Mouse (Mus musculus): ENCODE results near the gene Cd300c2. TPM values are rescaled to one million over a fixed set of nuclear protein-coding genes. Genes with fewer than 3 reads are reported as not detected.

Gene Cd300c2
- polyA plus RNA-seq (2012), result 0.31 TPM in 1 of 2 replicates, not detected in the other

DNA sequence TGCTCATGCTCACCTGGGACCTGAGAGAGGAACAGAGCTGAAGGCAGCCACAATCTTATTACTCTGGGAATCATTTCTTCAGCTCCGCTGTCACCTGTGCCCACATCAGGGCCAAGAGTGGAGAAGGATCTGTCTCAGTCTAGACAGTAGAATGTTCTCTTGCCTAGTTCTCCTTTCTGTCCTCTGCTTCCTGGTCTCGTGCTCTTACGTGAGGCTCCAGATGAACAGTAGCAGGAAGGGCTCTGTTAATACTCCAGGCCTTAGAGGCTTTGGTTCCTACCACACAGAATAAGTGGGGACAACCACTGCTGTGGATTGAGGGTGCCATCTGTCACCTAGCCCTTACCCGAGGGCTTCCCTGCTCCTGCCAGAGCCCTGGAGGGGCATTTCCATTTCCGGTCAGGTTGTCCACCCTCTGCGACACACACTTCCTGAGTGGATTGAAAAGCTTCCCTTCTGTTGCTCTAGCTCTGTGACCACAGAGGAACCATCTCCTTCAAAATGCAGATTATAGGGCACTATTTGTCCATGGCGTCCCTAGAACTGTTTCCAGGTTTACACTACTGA, at the start of gene Cd300c2:
Gene Cd300c2, minus strand, starts transcription at position 407 of the 567 bp plus-strand sequence.

DNA sequence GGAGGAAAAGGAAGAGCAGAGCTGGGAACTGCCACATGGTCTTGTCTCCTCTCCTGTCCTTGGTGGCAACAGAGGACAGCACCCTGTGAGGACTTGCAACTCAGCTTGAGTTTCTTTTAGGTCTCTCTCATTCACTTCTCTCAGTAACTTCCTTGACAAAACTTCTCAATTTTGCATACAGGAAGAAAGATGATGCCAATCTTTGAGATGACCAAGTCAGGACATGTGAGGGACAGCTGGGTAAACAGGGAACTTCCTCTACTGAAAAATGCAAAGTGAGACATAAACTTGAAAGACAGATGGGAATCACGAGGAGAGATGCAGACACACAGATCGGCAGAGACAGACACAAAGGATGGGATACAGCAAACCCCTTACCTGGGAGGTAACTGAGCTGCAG, 46.6 kb upstream of the Cd300c2 start, which contains the start of gene Cd300ld3:
Gene Cd300ld3, minus strand, starts transcription at position 151 of the 400 bp plus-strand sequence.

DNA sequence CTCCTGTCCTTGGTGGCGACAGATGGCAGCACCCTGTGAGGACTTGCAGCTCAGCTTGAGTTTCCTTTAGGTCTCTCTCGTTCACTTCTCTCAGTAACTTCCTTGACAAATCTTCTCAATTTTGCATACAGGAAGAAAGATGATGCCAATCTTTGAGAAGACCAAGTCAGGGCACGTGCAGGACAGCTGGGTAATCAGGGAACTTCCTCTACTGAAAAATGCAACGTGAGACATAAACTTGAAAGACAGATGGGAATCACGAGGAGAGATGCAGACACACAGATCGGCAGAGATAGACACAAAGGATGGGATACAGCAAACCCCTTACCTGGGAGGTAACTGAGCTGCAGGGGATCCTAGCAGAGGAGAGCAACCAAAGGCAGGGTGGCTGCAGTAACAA, 36.0 kb upstream of the Cd300c2 start, which contains the start of gene Cd300ld5:
Gene Cd300ld5, minus strand, starts transcription at position 101 of the 400 bp plus-strand sequence.

DNA sequence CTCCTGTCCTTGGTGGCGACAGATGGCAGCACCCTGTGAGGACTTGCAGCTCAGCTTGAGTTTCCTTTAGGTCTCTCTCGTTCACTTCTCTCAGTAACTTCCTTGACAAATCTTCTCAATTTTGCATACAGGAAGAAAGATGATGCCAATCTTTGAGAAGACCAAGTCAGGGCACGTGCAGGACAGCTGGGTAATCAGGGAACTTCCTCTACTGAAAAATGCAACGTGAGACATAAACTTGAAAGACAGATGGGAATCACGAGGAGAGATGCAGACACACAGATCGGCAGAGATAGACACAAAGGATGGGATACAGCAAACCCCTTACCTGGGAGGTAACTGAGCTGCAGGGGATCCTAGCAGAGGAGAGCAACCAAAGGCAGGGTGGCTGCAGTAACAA, 25.2 kb upstream of the Cd300c2 start, which contains the start of gene Cd300ld4:
Gene Cd300ld4, minus strand, starts transcription at position 101 of the 400 bp plus-strand sequence.

DNA sequence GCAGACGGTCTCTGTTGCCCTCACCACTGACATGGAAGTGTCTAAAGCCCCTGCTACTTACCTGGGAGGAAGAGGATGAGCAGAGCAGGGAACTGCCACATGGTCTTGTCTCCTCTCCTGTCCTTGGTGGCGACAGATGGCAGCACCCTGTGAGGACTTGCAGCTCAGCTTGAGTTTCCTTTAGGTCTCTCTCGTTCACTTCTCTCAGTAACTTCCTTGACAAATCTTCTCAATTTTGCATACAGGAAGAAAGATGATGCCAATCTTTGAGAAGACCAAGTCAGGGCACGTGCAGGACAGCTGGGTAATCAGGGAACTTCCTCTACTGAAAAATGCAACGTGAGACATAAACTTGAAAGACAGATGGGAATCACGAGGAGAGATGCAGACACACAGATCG, 14.4 kb upstream of the Cd300c2 start, which contains the start of gene Cd300ld2:
Gene Cd300ld2, minus strand, starts transcription at position 101 of the 400 bp plus-strand sequence.

DNA sequence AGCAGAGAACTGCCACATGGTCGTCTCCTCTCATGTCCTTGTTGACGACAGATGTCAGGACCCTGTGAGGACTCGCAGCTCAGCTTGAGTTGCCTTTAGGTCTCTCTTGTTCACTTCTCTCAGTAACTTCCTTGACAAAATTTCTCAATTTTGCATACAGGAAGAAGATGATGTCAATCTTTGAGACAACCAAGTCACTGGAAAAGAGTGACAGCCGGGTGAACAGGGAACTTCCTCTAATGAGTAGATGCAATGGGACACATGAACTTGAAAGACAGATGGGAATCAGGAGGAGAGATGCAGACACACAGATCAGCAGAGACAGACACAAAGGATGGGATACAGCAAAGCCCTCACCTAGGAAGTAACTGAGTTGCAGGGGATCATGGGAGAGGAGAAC, 11.9 kb downstream of the Cd300c2 start, which contains the start of gene Cd300ld:
Gene Cd300ld, minus strand, starts transcription at position 130 of the 400 bp plus-strand sequence.

DNA sequence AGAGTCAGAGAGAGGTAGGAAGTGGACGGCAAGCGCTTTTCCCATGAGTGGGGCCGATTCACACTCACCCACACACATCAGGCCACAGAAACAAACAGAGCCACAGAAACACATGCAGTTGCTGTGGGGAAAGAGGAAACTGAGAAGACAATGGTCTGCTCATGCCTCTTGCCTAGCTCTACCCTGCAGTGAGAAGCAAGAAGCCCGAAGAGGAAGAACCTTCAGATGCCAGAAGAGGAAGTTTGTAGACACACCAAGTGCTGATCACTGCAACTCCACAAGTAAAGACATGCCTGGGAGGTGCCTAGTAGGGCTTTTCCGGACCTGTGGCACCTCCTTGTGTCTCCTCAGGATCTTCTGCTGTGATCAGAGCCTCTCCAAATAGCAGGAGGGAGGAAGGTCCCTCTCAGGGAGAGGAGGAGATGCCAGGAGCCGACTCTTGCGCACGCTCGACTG, 32.9 kb downstream of the Cd300c2 start, which contains the start of gene Cd300c:
Gene Cd300c, minus strand, starts transcription at position 406 of the 456 bp plus-strand sequence.

Other genes starting within 250 kb of the Cd300c2 start
- 0.93 and 1.2 TPM in 2 replicates for gene Kif19a, start 236.5 kb downstream of the Cd300c2 start, polyA plus RNA-seq (2012)
- gene Btbd17, start 205.9 kb downstream of the Cd300c2 start, polyA plus RNA-seq (2012), result 0.23 TPM in 1 of 2 replicates, not detected in the other
- gene Gpr142, start 203.0 kb downstream of the Cd300c2 start, polyA plus RNA-seq (2012), result not detected in 2 replicates
- 0.14 and 1.2 TPM in 2 replicates for gene Gprc5c, start 150.7 kb downstream of the Cd300c2 start, polyA plus RNA-seq (2012)
- 1.4 and 1.7 TPM in 2 replicates for gene Cd300a, start 111.8 kb downstream of the Cd300c2 start, polyA plus RNA-seq (2012)
- gene Cd300lb, start 67.5 kb downstream of the Cd300c2 start, polyA plus RNA-seq (2012), result 2.9 and 5.9 TPM in 2 replicates
- 0.15 and 0.78 TPM in 2 replicates for gene Cd300c, start 32.7 kb downstream of the Cd300c2 start, polyA plus RNA-seq (2012)
- 0.04 TPM in 1 of 2 replicates, not detected in the other for gene Cd300ld, start 12.0 kb downstream of the Cd300c2 start, polyA plus RNA-seq (2012)
- gene Cd300ld2, start 14.3 kb upstream of the Cd300c2 start, polyA plus RNA-seq (2012), result not detected in 2 replicates
- not detected in 2 replicates for gene Cd300ld4, start 25.1 kb upstream of the Cd300c2 start, polyA plus RNA-seq (2012)
- not detected in 2 replicates for gene Cd300ld5, start 35.9 kb upstream of the Cd300c2 start, polyA plus RNA-seq (2012)
- gene Cd300ld3, start 46.5 kb upstream of the Cd300c2 start, polyA plus RNA-seq (2012), result not detected in 2 replicates
- gene Cd300e, start 60.3 kb upstream of the Cd300c2 start, polyA plus RNA-seq (2012), result 0.05 TPM in 1 of 2 replicates, not detected in the other
- 15.3 and 26.5 TPM in 2 replicates for gene Rab37, start 89.6 kb upstream of the Cd300c2 start, polyA plus RNA-seq (2012)
- gene Cd300lf, start 132.1 kb upstream of the Cd300c2 start, polyA plus RNA-seq (2012), result 0.47 and 1.1 TPM in 2 replicates
- gene Slc9a3r1, start 161.5 kb upstream of the Cd300c2 start, polyA plus RNA-seq (2012), result 221 and 253 TPM in 2 replicates
- 22.5 and 25.3 TPM in 2 replicates for gene Tmem104, start 185.6 kb upstream of the Cd300c2 start, polyA plus RNA-seq (2012)
- 11.7 and 12.6 TPM in 2 replicates for gene Nat9, start 186.0 kb upstream of the Cd300c2 start, polyA plus RNA-seq (2012)